Comparison of ENCODE assay signal across 8 mouse cellular contexts in the genomic region with DNA sequence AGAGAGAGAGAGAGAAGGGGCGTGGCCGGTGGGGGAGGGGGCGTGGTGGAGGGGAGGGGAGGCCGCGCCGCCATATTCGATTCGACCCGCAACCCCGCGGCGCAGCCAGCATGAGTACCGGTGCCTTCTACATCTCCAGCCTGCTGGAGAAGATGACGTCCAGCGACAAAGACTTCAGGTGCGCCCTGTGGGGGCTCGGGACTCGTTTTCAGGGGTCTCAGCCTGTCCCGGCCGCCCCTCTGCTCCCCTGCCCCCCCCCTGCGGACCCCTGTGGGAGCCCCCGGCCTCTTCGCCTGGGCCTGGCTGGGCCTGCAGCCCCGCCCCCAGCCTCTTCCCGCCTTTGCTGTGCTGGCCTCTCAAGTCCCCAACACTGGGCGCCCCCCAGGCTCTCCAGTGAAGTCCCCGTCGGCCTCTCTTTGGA. TPM values are rescaled to one million over a fixed set of nuclear protein-coding genes. Genes with fewer than 3 reads are reported as not detected.
A peak's percentile ranks its signal among the peaks of the same experiment; 100 is the strongest.
DNase-seq lines count a peak whose midpoint lies in the region; ATAC-seq lines count a peak whose summit lies in the region.

A gene (plus strand): TSS at position 38 of the 421 bp plus-strand sequence.

- H3K27me3 ChIP-seq in embryonic facial prominence, embryonic 10.5 days (replicated peaks; ENCODE audit: low read depth, poor library complexity, severe bottlenecking), result no peaks in the 10 kb centered on the region
- H3K27me3 ChIP-seq in heart, embryonic 12.5 days (replicated peaks), result no peaks in the 10 kb centered on the region
- no peaks in the 10 kb centered on the region for H3K27me3 ChIP-seq in midbrain, embryonic 13.5 days

- DNase-seq in layer of hippocampus, postnatal 10 days (ENCODE audit: low spot score in 2 of 2), result peak; percentile 50 to 65
- DNase-seq in layer of hippocampus, adult 11-12 months (ENCODE audit: low spot score), result no peak
- DNase-seq in adrenal gland, adult 2 months, result peak; percentile 62
- DNase-seq in embryonic facial prominence, embryonic 10.5 days (ENCODE audit: low spot score), result peak; percentile 90
- DNase-seq in kidney, postnatal 4 days, result peak; percentile 83 to 88
- DNase-seq in thymus, adult 18-20 months, result peak; percentile 28 to 39

- H3K4me1 ChIP-seq in embryonic facial prominence, embryonic 10.5 days, result peaks cover 31% of the 10 kb centered on the region
- H3K4me1 ChIP-seq in heart, embryonic 12.5 days (replicated peaks), result peaks cover 37% of the 10 kb centered on the region
- peaks cover 31% of the 10 kb centered on the region for H3K4me1 ChIP-seq in midbrain, embryonic 13.5 days (replicated peaks)

- H3K9me3 ChIP-seq in embryonic facial prominence, embryonic 10.5 days, result no peaks in the 10 kb centered on the region
- H3K9me3 ChIP-seq in heart, embryonic 12.5 days (replicated peaks), result 0 out of 2 replicates have a peak, but pooled peaks cover 5% of the 10 kb centered on the region
- no peaks in the 10 kb centered on the region for H3K9me3 ChIP-seq in midbrain, embryonic 13.5 days

- H3K27ac ChIP-seq in embryonic facial prominence, embryonic 10.5 days (replicated peaks), result peak within 1 kb of the TSS; percentile 98
- peak within 1 kb of the TSS; percentile 96 for H3K27ac ChIP-seq in heart, embryonic 12.5 days (ENCODE audit: poor library complexity, severe bottlenecking)
- peak within 1 kb of the TSS; percentile 76 for H3K27ac ChIP-seq in midbrain, embryonic 13.5 days

- peaks cover 27% of the 10 kb centered on the region for H3K36me3 ChIP-seq in embryonic facial prominence, embryonic 10.5 days (replicated peaks)
- H3K36me3 ChIP-seq in heart, embryonic 12.5 days, result peaks cover 16% of the 10 kb centered on the region
- peaks cover 6% of the 10 kb centered on the region; the same call in 1 of the 2 replicates for H3K36me3 ChIP-seq in midbrain, embryonic 13.5 days

- 0% methylated on average over 28 of the region's 28 CpGs for WGBS in embryonic facial prominence, embryonic 10.5 days
- under 1% methylated on average over 25 of the region's 28 CpGs for WGBS in heart, embryonic 12.5 days
- WGBS in midbrain, embryonic 13.5 days, result 0% methylated on average over 19 of the region's 28 CpGs

- ATAC-seq in heart, embryonic 12.5 days (ENCODE audit: insufficient number of reproducible peaks, low FRiP score), result peak; percentile 80
- peak; percentile 87 for ATAC-seq in midbrain, embryonic 13.5 days

- peak within 1 kb of the TSS; percentile 87 for H3K9ac ChIP-seq in heart, embryonic 12.5 days
- H3K9ac ChIP-seq in midbrain, embryonic 13.5 days (replicated peaks), result peak within 1 kb of the TSS; percentile 87

- peak within 1 kb of the TSS; percentile 96 for H3K4me2 ChIP-seq in heart, embryonic 12.5 days
- peak within 1 kb of the TSS; percentile 77 for H3K4me2 ChIP-seq in midbrain, embryonic 13.5 days (replicated peaks)

- H3K4me3 ChIP-seq in embryonic facial prominence, embryonic 10.5 days, result peak within 1 kb of the TSS; percentile 92
- peak within 1 kb of the TSS; percentile 80 for H3K4me3 ChIP-seq in heart, embryonic 12.5 days
- H3K4me3 ChIP-seq in midbrain, embryonic 13.5 days (replicated peaks), result peak within 1 kb of the TSS; percentile 75

RNA-seq across cellular contexts. Expression of the gene that starts here (rescaled TPM):
- total RNA-seq in layer of hippocampus, postnatal 10 days (2021), result 1 to 10 TPM; 5.6 to 6.1 TPM
- total RNA-seq in adrenal gland, adult 2 months (2021), result 10 to 100 TPM in 1 of 2 experiments, 1 to 10 TPM in 1; 8.9 to 16.1 TPM
- polyA plus RNA-seq in adrenal gland, adult 2 months (2012; rRNA removed), result 16.6 and 18.3 TPM in 2 replicates
- polyA plus RNA-seq in embryonic facial prominence, embryonic 10.5 days (2016; fragmentation: Nextera tagmentation; extraction: Ambion mirVana), result 68.9 and 71.8 TPM in 2 replicates
- polyA plus RNA-seq in heart, embryonic 12.5 days (2016; fragmentation: Nextera tagmentation; extraction: Ambion mirVana), result 71.6 and 73.7 TPM in 2 replicates
- 16.4 and 18.5 TPM in 2 replicates for polyA plus RNA-seq in midbrain, embryonic 13.5 days (2015; fragmentation: Nextera tagmentation; extraction: Ambion mirVana)
